Mouse (Mus musculus): ENCODE results near the gene Olfr656. TPM values are rescaled to one million over a fixed set of nuclear protein-coding genes. Genes with fewer than 3 reads are reported as not detected.

The Olfr656 gene
- polyA plus RNA-seq, 1 experiment: not detected

GRCm38 (mm10) chr7:104601679-104602078, 12.1 kb upstream of the Olfr656 start, which contains the start of gene Olfr655:
Gene Olfr655, minus strand, starts transcription at chr7:104601779.
- TF ChIP-seq EP300 (IDR thresholded peaks at IDR 0.05; ENCODE audit: insufficient read depth, low read depth, low read length) (no peak), POLR2A (IDR thresholded peaks at IDR 0.05; ENCODE audit: insufficient read depth, low read length) (no peak), CTCF (IDR thresholded peaks at IDR 0.05; ENCODE audit: low read depth, low read length) (no peak)
- H3K27ac ChIP-seq (ENCODE audit: insufficient read depth, low read length): no peak within 1 kb of the TSS

GRCm38 (mm10) chr7:104603173-104603572, 10.6 kb upstream of the Olfr656 start:
- Histone ChIP-seq H3K9ac (ENCODE audit: low read depth, poor library complexity, severe bottlenecking) (no peak overlapping the region), H3K4me1 (ENCODE audit: control insufficient read depth, insufficient read depth, low read length) (no peaks in the 10 kb centered on the region), H3K9me3 (replicated peaks; ENCODE audit: control insufficient read depth, insufficient read depth, low read length, poor library complexity, severe bottlenecking) (no peaks in the 10 kb centered on the region), H3K4me3 (ENCODE audit: low read depth, low read length) (no peak overlapping the region), H3K27ac (ENCODE audit: insufficient read depth, low read length) (no peak overlapping the region), H3K27me3 (ENCODE audit: control insufficient read depth, insufficient read depth, low read length, poor library complexity, severe bottlenecking) (no peaks in the 10 kb centered on the region), H3K36me3 (ENCODE audit: control insufficient read depth, insufficient read depth, low read length, poor library complexity, severe bottlenecking) (no peaks in the 10 kb centered on the region)
- TF ChIP-seq EP300 (IDR thresholded peaks at IDR 0.05; ENCODE audit: insufficient read depth, low read depth, low read length): no peak
- peak; percentile 79 for TF ChIP-seq CTCF (IDR thresholded peaks at IDR 0.05; ENCODE audit: low read depth, low read length)
- TF ChIP-seq POLR2A (IDR thresholded peaks at IDR 0.05; ENCODE audit: insufficient read depth, low read length): no peak

More at GRCm38 (mm10) chr7:104601679-104602078, 12.1 kb upstream of the Olfr656 start, which contains the start of gene Olfr655:
- Histone ChIP-seq H3K27me3 (ENCODE audit: control insufficient read depth, insufficient read depth, low read length, poor library complexity, severe bottlenecking) (no peaks in the 10 kb centered on the region), H3K9ac (ENCODE audit: low read depth, poor library complexity, severe bottlenecking) (no peak within 1 kb of the TSS), H3K4me1 (ENCODE audit: control insufficient read depth, insufficient read depth, low read length) (no peaks in the 10 kb centered on the region), H3K36me3 (ENCODE audit: control insufficient read depth, insufficient read depth, low read length, poor library complexity, severe bottlenecking) (no peaks in the 10 kb centered on the region), H3K4me3 (ENCODE audit: low read depth, low read length) (no peak within 1 kb of the TSS), H3K9me3 (replicated peaks; ENCODE audit: control insufficient read depth, insufficient read depth, low read length, poor library complexity, severe bottlenecking) (no peaks in the 10 kb centered on the region)

GRCm38 (mm10) chr7:104604727-104605126, 9.0 kb upstream of the Olfr656 start:
- Histone ChIP-seq H3K27ac (ENCODE audit: insufficient read depth, low read length) (no peak overlapping the region), H3K9ac (ENCODE audit: low read depth, poor library complexity, severe bottlenecking) (no peak overlapping the region), H3K4me3 (ENCODE audit: low read depth, low read length) (no peak overlapping the region), H3K27me3 (ENCODE audit: control insufficient read depth, insufficient read depth, low read length, poor library complexity, severe bottlenecking) (no peaks in the 10 kb centered on the region), H3K36me3 (ENCODE audit: control insufficient read depth, insufficient read depth, low read length, poor library complexity, severe bottlenecking) (no peaks in the 10 kb centered on the region), H3K9me3 (replicated peaks; ENCODE audit: control insufficient read depth, insufficient read depth, low read length, poor library complexity, severe bottlenecking) (no peaks in the 10 kb centered on the region), H3K4me1 (ENCODE audit: control insufficient read depth, insufficient read depth, low read length) (no peaks in the 10 kb centered on the region)
- TF ChIP-seq EP300 (IDR thresholded peaks at IDR 0.05; ENCODE audit: insufficient read depth, low read depth, low read length) (no peak), CTCF (IDR thresholded peaks at IDR 0.05; ENCODE audit: low read depth, low read length) (no peak), POLR2A (IDR thresholded peaks at IDR 0.05; ENCODE audit: insufficient read depth, low read length) (no peak)

- TF ChIP-seq CTCF (IDR thresholded peaks at IDR 0.05; ENCODE audit: low read depth, low read length) (no peak), POLR2A (IDR thresholded peaks at IDR 0.05; ENCODE audit: insufficient read depth, low read length) (no peak), EP300 (IDR thresholded peaks at IDR 0.05; ENCODE audit: insufficient read depth, low read depth, low read length) (no peak)
- Histone ChIP-seq H3K4me1 (ENCODE audit: control insufficient read depth, insufficient read depth, low read length) (no peaks in the 10 kb centered on the region), H3K27ac (ENCODE audit: insufficient read depth, low read length) (no peak within 1 kb of the TSS), H3K36me3 (ENCODE audit: control insufficient read depth, insufficient read depth, low read length, poor library complexity, severe bottlenecking) (no peaks in the 10 kb centered on the region), H3K4me3 (ENCODE audit: low read depth, low read length) (no peak within 1 kb of the TSS), H3K27me3 (ENCODE audit: control insufficient read depth, insufficient read depth, low read length, poor library complexity, severe bottlenecking) (no peaks in the 10 kb centered on the region), H3K9me3 (replicated peaks; ENCODE audit: control insufficient read depth, insufficient read depth, low read length, poor library complexity, severe bottlenecking) (no peaks in the 10 kb centered on the region), H3K9ac (ENCODE audit: low read depth, poor library complexity, severe bottlenecking) (no peak within 1 kb of the TSS)
These were observed 10.7 kb downstream of the Olfr656 start, which contains the start of gene Olfr657 for GRCm38 (mm10) chr7:104624494-104624893. Gene Olfr657, plus strand, starts transcription at chr7:104624794.

GRCm38 (mm10) chr7:104646841-104647482, 33.2 kb downstream of the Olfr656 start, which contains the start of gene Olfr658:
Gene Olfr658, minus strand, starts transcription at chr7:104647305.
- Histone ChIP-seq H3K27ac (ENCODE audit: insufficient read depth, low read length) (no peak within 1 kb of the TSS), H3K36me3 (ENCODE audit: control insufficient read depth, insufficient read depth, low read length, poor library complexity, severe bottlenecking) (no peaks in the 10 kb centered on the region), H3K27me3 (ENCODE audit: control insufficient read depth, insufficient read depth, low read length, poor library complexity, severe bottlenecking) (no peaks in the 10 kb centered on the region), H3K4me1 (ENCODE audit: control insufficient read depth, insufficient read depth, low read length) (no peaks in the 10 kb centered on the region), H3K9me3 (replicated peaks; ENCODE audit: control insufficient read depth, insufficient read depth, low read length, poor library complexity, severe bottlenecking) (no peaks in the 10 kb centered on the region), H3K4me3 (ENCODE audit: low read depth, low read length) (peak within 1 kb of the TSS; percentile 53), H3K9ac (ENCODE audit: low read depth, poor library complexity, severe bottlenecking) (no peak within 1 kb of the TSS)
- TF ChIP-seq CTCF (IDR thresholded peaks at IDR 0.05; ENCODE audit: low read depth, low read length) (peak; percentile 68), EP300 (IDR thresholded peaks at IDR 0.05; ENCODE audit: insufficient read depth, low read depth, low read length) (no peak)

GRCm38 (mm10) chr7:104666453-104666852, 52.7 kb downstream of the Olfr656 start, which contains the start of gene Olfr659:
Gene Olfr659, plus strand, starts transcription at chr7:104666753.
- H3K4me1 ChIP-seq (ENCODE audit: control insufficient read depth, insufficient read depth, low read length): no peaks in the 10 kb centered on the region
- no peak for TF ChIP-seq EP300 (IDR thresholded peaks at IDR 0.05; ENCODE audit: insufficient read depth, low read depth, low read length)
- TF ChIP-seq CTCF (IDR thresholded peaks at IDR 0.05; ENCODE audit: low read depth, low read length): no peak
- no peak for TF ChIP-seq POLR2A (IDR thresholded peaks at IDR 0.05; ENCODE audit: insufficient read depth, low read length)
- no peaks in the 10 kb centered on the region; the same call in 1 of the 2 replicates for H3K27me3 ChIP-seq (ENCODE audit: control insufficient read depth, insufficient read depth, low read length, poor library complexity, severe bottlenecking)
- no peak within 1 kb of the TSS for H3K9ac ChIP-seq (ENCODE audit: low read depth, poor library complexity, severe bottlenecking)
- H3K27ac ChIP-seq (ENCODE audit: insufficient read depth, low read length): no peak within 1 kb of the TSS
- no peak within 1 kb of the TSS for H3K4me3 ChIP-seq (ENCODE audit: low read depth, low read length)
- H3K36me3 ChIP-seq (ENCODE audit: control insufficient read depth, insufficient read depth, low read length, poor library complexity, severe bottlenecking): no peaks in the 10 kb centered on the region
- no peaks in the 10 kb centered on the region for H3K9me3 ChIP-seq (replicated peaks; ENCODE audit: control insufficient read depth, insufficient read depth, low read length, poor library complexity, severe bottlenecking)

Other genes with a start within 250 kb of the Olfr656 start
- gene Trim30b, start 244.1 kb upstream of the Olfr656 start, polyA plus RNA-seq (2011; ENCODE audit: insufficient read depth, insufficient read length, low read depth, missing spikeins): not detected in 2 replicates
- gene Trim30c, start 213.1 kb upstream of the Olfr656 start, polyA plus RNA-seq (2011; ENCODE audit: insufficient read depth, insufficient read length, low read depth, missing spikeins): not detected in 2 replicates
- gene Trim30a, start 148.8 kb upstream of the Olfr656 start, polyA plus RNA-seq (2011; ENCODE audit: insufficient read depth, insufficient read length, low read depth, missing spikeins): 1.3 and 1.4 TPM in 2 replicates
- gene Trim30d, start 106.1 kb upstream of the Olfr656 start, polyA plus RNA-seq (2011; ENCODE audit: insufficient read depth, insufficient read length, low read depth, missing spikeins): 0.58 and 0.60 TPM in 2 replicates
- gene Olfr651, start 63.8 kb upstream of the Olfr656 start, polyA plus RNA-seq (2011; ENCODE audit: insufficient read depth, insufficient read length, low read depth, missing spikeins): not detected in 2 replicates
- gene Olfr652, start 53.1 kb upstream of the Olfr656 start, polyA plus RNA-seq (2011; ENCODE audit: insufficient read depth, insufficient read length, low read depth, missing spikeins): not detected in 2 replicates
- gene Olfr653, start 36.6 kb upstream of the Olfr656 start, polyA plus RNA-seq (2011; ENCODE audit: insufficient read depth, insufficient read length, low read depth, missing spikeins): not detected in 2 replicates
- not detected in 2 replicates for gene Olfr654, start 26.9 kb upstream of the Olfr656 start, polyA plus RNA-seq (2011; ENCODE audit: insufficient read depth, insufficient read length, low read depth, missing spikeins)
- gene Olfr655, start 12.2 kb upstream of the Olfr656 start, polyA plus RNA-seq (2011; ENCODE audit: insufficient read depth, insufficient read length, low read depth, missing spikeins): not detected in 2 replicates
- not detected in 2 replicates for gene Olfr657, start 10.8 kb downstream of the Olfr656 start, polyA plus RNA-seq (2011; ENCODE audit: insufficient read depth, insufficient read length, low read depth, missing spikeins)
- gene Olfr658, start 33.4 kb downstream of the Olfr656 start, polyA plus RNA-seq (2011; ENCODE audit: insufficient read depth, insufficient read length, low read depth, missing spikeins): not detected in 2 replicates
- not detected in 2 replicates for gene Olfr659, start 52.8 kb downstream of the Olfr656 start, polyA plus RNA-seq (2011; ENCODE audit: insufficient read depth, insufficient read length, low read depth, missing spikeins)
- not detected in 2 replicates for gene Olfr661, start 72.5 kb downstream of the Olfr656 start, polyA plus RNA-seq (2011; ENCODE audit: insufficient read depth, insufficient read length, low read depth, missing spikeins)
- not detected in 2 replicates for gene Usp17le, start 163.5 kb downstream of the Olfr656 start, polyA plus RNA-seq (2011; ENCODE audit: insufficient read depth, insufficient read length, low read depth, missing spikeins)
- gene Usp17lb, start 228.6 kb downstream of the Olfr656 start, polyA plus RNA-seq (2011; ENCODE audit: insufficient read depth, insufficient read length, low read depth, missing spikeins): not detected in 2 replicates
- 0.29 TPM in 1 of 2 replicates, not detected in the other for gene Usp17la, start 243.1 kb downstream of the Olfr656 start, polyA plus RNA-seq (2011; ENCODE audit: insufficient read depth, insufficient read length, low read depth, missing spikeins)

Measured in ES-Bruce4 (cell line).